Mouse (Mus musculus): ENCODE measurements at regions not wholly inside any gene's neighbourhood (a gene's known extent, or its start where the extent isn't known, plus 50 kb on each side); places are given as distances from the start of the nearest gene placed in this dataset.

DNA sequence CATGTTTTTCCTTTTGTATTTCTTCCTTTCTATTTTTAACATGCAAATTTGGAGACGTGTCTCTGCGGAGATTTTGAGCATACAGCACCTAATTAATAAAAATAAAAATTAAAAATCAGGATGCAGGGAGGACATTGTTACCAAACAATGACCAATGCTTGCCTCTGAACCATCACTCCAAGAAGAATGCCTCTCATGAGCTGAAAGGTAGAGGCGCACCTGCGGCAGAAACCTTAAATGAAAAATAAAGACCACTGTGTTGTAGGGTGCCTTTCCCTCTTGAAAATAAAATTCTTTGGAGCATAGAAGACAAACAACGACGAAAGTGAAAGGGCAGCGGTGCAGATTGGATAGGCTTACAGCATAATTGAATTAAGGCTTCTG lies 204.8 kb upstream of the Isl1 start:
- WGBS, result 36% methylated on average over 7 of the region's 7 CpGs
- ATAC-seq (ENCODE audit: low FRiP score), result no peak; the same call in 1 of the 2 replicates
- Histone ChIP-seq H3K36me3 (no peaks in the 10 kb centered on the region), H3K9me3 (replicated peaks) (no peaks in the 10 kb centered on the region), H3K9ac (no peak overlapping the region), H3K27ac (no peak overlapping the region), H3K4me1 (peaks cover 9% of the 10 kb centered on the region), H3K27me3 (peaks cover 22% of the 10 kb centered on the region), H3K4me3 (peak overlapping the region; percentile 16), H3K4me2 (replicated peaks) (peak overlapping the region; percentile 49)

DNA sequence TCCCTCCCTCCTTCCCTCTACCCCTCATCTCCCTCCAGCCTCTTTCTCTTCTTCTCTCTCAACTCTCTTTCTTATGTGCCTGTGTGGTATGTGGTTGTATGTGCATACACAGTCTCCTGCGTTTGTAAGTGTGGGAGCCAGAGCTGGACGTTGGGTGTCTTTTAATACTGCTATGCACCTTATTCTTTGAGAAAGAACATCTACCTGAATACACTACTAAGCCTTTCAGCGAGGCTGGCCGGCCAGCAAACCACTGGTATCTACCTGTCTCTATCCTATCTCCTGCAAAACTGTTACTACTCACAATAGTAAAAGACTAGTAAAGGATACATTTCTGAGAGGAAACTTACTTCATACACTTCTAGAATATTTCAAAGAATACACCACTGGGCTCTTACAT lies 202.9 kb upstream of the Isl1 start:
- H3K4me1 ChIP-seq, result peaks cover 9% of the 10 kb centered on the region
- 65% methylated on average over 4 of the region's 4 CpGs for WGBS
- H3K4me3 ChIP-seq, result no peak overlapping the region
- H3K27me3 ChIP-seq, result peaks cover 26% of the 10 kb centered on the region
- no peaks in the 10 kb centered on the region for H3K36me3 ChIP-seq
- ATAC-seq (ENCODE audit: low FRiP score), result no peak
- H3K9ac ChIP-seq, result no peak overlapping the region
- no peaks in the 10 kb centered on the region for H3K9me3 ChIP-seq (replicated peaks)
- H3K27ac ChIP-seq, result no peak overlapping the region
- no peak overlapping the region for H3K4me2 ChIP-seq (replicated peaks)

DNA sequence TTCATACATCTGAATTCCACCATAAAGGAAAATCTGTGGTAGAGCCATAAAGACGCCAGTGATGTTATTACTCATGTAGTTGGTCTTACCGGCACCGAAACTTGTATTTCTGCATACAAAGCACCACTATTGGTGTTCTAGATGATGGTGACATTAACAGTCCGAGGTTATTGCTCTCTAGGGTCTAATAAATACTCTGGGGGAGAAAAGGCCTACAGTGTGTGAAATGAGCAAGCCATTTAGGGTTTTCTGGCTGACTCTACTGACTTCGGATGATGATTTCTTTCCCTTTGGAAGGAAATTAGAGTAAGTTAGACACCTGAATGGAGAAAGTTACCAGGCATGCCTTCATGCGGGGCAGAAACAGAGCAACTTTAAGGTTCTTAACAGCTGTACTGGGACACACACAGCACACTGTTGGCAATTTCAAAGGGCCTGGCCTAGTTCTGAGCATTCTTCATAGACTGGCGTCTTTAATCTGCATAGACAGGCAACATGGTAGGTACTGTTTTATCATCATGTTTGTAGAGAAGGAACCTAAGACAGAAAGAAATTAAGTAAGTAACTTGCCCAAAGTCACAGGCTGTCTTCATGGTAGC lies 198.8 kb upstream of the Isl1 start:
- Histone ChIP-seq H3K4me1 (no peaks in the 10 kb centered on the region), H3K9ac (no peak overlapping the region), H3K4me3 (no peak overlapping the region), H3K27me3 (peaks cover 33% of the 10 kb centered on the region), H3K36me3 (no peaks in the 10 kb centered on the region), H3K9me3 (replicated peaks) (no peaks in the 10 kb centered on the region), H3K4me2 (replicated peaks) (no peak overlapping the region), H3K27ac (no peak overlapping the region)
- no peak for ATAC-seq (ENCODE audit: low FRiP score)
- WGBS, result 89% methylated on average over 7 of the region's 7 CpGs

DNA sequence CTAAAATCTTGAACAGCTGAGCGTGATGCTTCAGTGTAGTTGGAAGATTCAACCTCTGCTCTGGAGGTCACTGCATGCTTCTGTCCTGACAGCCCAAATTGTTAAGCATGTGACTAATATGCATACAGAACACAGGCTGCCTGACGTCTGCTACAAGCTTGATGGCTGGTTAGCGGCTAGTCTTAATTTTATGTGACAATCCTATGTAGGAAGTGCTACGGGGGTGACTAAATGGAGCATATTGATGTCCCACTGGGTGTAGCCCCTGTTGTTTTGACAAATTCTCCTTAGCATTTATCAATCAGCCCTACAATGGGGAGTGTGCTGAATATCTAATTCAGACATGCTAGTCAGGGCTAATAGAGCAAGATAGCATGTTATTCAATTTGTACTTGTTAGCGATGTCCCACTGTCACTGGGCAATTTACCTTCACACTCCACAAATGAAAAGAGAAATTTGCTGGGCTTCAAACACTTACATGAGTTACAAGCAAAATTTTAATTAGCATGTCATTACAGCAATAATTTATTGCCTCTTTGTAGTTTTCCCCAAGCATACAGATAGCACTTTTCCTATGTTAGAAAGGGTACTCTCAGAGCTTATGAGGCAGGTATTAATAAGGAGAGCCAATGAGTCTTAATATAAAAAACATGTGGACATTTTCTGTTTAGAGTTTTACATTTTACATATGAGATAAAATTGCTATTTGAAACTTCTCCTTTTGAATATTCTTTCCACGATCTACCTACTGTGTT lies 188.3 kb upstream of the Isl1 start:
- no peak overlapping the region for H3K9ac ChIP-seq
- no peak overlapping the region for H3K4me2 ChIP-seq (replicated peaks)
- WGBS, result 46% methylated on average over 6 of the region's 6 CpGs
- no peak overlapping the region for H3K4me3 ChIP-seq
- H3K4me1 ChIP-seq, result peaks cover 6% of the 10 kb centered on the region; the same call in 1 of the 2 replicates
- H3K27ac ChIP-seq, result no peak overlapping the region
- ATAC-seq (ENCODE audit: low FRiP score), result peak; percentile 93
- H3K36me3 ChIP-seq, result no peaks in the 10 kb centered on the region
- no peaks in the 10 kb centered on the region for H3K27me3 ChIP-seq
- H3K9me3 ChIP-seq (replicated peaks), result no peaks in the 10 kb centered on the region

DNA sequence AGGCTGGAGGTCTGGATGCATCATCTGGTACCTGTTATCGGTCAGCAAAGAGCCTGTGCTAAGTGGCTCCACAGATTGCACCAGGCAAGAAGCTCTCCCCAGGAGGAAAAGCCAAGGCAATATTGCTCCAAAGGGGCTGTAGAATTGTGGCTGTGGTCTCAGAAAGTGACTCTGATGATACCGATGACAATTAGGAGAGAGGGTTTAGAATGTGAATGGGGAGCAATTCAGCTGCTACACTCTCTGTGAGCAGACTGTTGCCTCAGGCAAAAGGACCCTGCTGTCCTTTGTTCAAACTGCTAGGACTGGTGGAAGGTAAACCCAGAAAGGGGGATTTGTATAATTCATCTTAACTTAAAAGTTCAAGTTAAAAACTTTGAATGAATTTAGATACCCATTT lies 186.2 kb upstream of the Isl1 start:
- Histone ChIP-seq H3K4me1 (peaks cover 6% of the 10 kb centered on the region; the same call in 1 of the 2 replicates), H3K4me3 (no peak overlapping the region), H3K4me2 (replicated peaks) (no peak overlapping the region), H3K9ac (no peak overlapping the region), H3K36me3 (no peaks in the 10 kb centered on the region), H3K27ac (no peak overlapping the region), H3K9me3 (replicated peaks) (no peaks in the 10 kb centered on the region), H3K27me3 (no peaks in the 10 kb centered on the region)
- no peak for ATAC-seq (ENCODE audit: low FRiP score)
- 5% methylated on average over 2 of the region's 2 CpGs for WGBS

DNA sequence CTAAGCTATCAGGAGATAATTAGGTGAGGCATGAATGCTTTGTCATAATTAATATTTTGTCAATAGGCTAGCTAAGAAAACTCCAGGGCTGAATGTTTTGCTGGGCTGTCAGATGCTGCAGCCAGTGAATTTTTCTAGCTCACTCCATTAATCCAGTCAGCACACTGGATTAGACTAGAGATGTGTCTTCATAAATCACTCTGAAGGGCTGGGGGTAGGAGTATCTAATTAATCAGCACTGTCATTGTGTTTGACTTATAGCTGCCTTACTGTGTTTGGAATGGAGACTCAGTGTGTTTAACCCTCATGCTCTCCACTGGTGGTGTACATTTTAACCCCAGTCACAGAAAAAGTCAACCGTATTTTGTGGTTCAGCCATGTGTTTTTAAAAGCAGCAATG lies 179.9 kb upstream of the Isl1 start:
- Histone ChIP-seq H3K4me1 (no peaks in the 10 kb centered on the region), H3K27ac (no peak overlapping the region), H3K36me3 (no peaks in the 10 kb centered on the region), H3K9ac (no peak overlapping the region), H3K4me2 (replicated peaks) (no peak overlapping the region), H3K9me3 (replicated peaks) (no peaks in the 10 kb centered on the region), H3K27me3 (no peaks in the 10 kb centered on the region), H3K4me3 (no peak overlapping the region)
- WGBS, result 46% methylated on average over 1 of the region's 1 CpGs
- peak; percentile 75 for ATAC-seq (ENCODE audit: low FRiP score)

DNA sequence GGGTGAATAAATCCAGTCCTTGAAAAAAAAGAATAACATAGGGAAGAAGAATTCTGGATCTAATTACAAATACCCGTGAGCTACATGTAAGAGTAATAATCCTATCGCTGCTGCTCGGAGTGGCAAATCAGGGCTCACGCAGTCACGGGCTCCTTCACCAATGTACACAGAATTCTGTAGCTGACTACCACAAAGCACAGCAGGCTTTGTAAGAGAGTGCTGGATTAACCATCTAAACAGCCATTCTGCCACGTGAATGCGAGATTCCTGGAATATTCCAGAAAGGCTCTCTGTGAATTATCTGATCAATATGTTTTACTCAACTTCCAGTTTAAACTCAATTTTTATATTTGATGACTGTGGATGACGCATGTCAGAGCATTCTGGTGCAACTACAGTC lies 165.1 kb upstream of the Isl1 start:
- no peak overlapping the region for H3K4me3 ChIP-seq
- no peak overlapping the region for H3K27ac ChIP-seq
- no peaks in the 10 kb centered on the region for H3K27me3 ChIP-seq
- H3K9me3 ChIP-seq (replicated peaks), result no peaks in the 10 kb centered on the region
- no peaks in the 10 kb centered on the region for H3K36me3 ChIP-seq
- no peak for ATAC-seq (ENCODE audit: low FRiP score)
- H3K9ac ChIP-seq, result no peak overlapping the region
- no peak overlapping the region for H3K4me2 ChIP-seq (replicated peaks)
- WGBS, result 76% methylated on average over 8 of the region's 8 CpGs
- no peaks in the 10 kb centered on the region for H3K4me1 ChIP-seq

DNA sequence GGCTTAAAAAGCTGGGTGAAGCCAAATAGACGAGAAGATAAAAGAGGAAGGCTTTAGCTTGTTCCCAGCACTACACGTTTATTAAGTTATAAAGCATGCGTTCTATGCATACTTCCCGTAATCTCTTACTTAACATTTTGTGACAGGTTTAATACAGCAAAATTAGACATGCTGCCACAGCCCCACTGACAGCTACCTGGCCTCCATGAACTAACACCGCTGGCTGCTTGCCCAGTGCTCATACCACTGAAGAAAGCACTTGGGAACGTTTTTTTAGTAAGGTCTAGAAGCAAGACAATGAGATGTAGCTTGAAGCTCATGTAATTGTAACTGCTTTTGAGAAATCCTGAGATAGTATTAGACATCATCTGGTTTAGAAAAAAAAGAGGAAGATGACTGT lies 152.3 kb upstream of the Isl1 start:
- Histone ChIP-seq H3K4me1 (no peaks in the 10 kb centered on the region), H3K4me3 (no peak overlapping the region), H3K27ac (no peak overlapping the region), H3K4me2 (replicated peaks) (no peak overlapping the region), H3K36me3 (no peaks in the 10 kb centered on the region), H3K27me3 (no peaks in the 10 kb centered on the region), H3K9ac (no peak overlapping the region), H3K9me3 (replicated peaks) (no peaks in the 10 kb centered on the region)
- 77% methylated on average over 6 of the region's 6 CpGs for WGBS
- no peak for ATAC-seq (ENCODE audit: low FRiP score)

DNA sequence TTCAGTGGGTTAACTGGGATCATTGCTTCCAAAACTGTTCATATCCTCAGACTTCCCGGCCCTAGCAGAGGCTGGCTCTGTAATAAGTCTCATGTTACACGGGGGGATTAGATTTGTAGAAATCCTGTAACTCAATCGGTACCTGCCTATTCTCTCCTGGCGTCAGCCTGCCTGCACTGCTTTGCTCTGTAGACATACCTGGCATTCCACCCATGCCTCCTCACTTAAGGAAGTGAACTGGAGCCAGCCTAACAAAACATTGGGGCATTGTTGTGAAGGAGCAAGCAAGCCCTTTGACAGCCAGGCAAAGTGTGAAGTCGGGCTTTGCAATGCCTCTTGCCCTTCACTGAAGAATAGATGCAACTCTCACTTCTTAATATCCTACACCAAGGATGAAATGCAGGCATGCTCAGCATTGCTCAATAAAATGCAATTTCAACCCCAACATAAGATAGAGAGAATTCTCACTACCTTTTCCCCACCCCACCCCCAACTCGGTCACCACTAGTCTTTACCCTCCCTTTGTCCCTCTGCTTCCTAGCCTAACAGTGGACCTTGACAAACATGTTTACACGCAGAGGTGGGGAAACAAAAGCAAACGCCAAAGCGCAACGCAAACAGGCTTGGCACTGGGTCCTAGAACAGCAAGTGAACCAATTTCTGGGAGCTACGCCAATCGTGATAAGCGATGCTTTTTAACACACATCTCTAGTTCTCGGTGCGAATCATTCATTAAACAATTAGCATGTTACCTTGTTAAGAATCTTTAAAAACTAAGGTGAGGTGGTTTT lies 133.9 kb upstream of the Isl1 start:
- Histone ChIP-seq H3K9ac (no peak overlapping the region), H3K27ac (no peak overlapping the region), H3K4me2 (replicated peaks) (no peak overlapping the region), H3K36me3 (no peaks in the 10 kb centered on the region), H3K4me1 (no peaks in the 10 kb centered on the region), H3K27me3 (no peaks in the 10 kb centered on the region), H3K4me3 (no peak overlapping the region), H3K9me3 (replicated peaks) (no peaks in the 10 kb centered on the region)
- WGBS, result 41% methylated on average over 15 of the region's 15 CpGs
- ATAC-seq (ENCODE audit: low FRiP score), result no peak

DNA sequence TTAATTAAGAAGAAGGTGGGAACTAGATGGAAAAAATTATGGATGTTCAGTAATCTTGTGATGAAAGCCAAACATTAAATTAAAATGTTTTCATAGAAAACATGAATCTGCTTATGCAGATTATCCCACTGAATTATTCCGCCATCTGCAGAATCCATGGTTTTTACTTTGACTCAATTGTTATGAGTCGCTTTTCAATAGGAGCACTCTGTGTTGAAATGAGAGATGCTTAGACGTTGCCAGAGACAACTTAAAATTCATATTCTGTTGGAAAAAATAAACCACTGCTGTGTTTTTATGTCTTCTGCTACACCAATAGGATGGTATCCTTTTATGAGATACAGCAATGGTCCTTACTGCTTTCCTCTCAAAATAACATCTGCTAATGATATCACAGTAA lies 108.3 kb upstream of the Isl1 start:
- Histone ChIP-seq H3K27ac (no peak overlapping the region), H3K36me3 (no peaks in the 10 kb centered on the region), H3K4me3 (no peak overlapping the region), H3K27me3 (no peaks in the 10 kb centered on the region), H3K9ac (no peak overlapping the region), H3K4me1 (no peaks in the 10 kb centered on the region), H3K9me3 (replicated peaks) (no peaks in the 10 kb centered on the region), H3K4me2 (replicated peaks) (no peak overlapping the region)
- WGBS, result 85% methylated on average over 3 of the region's 3 CpGs
- no peak for ATAC-seq (ENCODE audit: low FRiP score)

DNA sequence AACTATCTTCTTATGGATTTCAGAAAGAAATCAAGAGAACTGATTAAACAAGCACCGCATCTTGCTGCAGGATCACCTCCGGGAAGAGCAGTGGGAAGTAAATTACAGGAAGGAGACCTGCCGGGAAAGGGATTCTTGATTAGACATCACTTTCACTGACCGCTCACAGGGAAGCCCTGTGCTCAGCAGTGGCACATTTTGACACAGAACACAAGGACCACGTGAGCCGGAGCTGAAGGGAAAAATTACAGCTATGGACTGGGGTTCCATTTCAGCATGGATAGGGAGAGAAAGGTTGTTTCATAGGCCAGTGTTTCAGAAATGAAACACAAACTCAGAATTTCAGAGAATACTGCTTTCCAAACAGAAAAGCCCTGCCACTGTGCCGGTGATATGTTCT lies 105.0 kb upstream of the Isl1 start:
- H3K4me2 ChIP-seq (replicated peaks), result no peak overlapping the region
- H3K4me1 ChIP-seq, result no peaks in the 10 kb centered on the region
- no peak overlapping the region for H3K9ac ChIP-seq
- no peaks in the 10 kb centered on the region for H3K9me3 ChIP-seq (replicated peaks)
- H3K4me3 ChIP-seq, result no peak overlapping the region
- ATAC-seq (ENCODE audit: low FRiP score), result no peak
- no peaks in the 10 kb centered on the region for H3K27me3 ChIP-seq
- 45% methylated on average over 7 of the region's 7 CpGs for WGBS
- H3K36me3 ChIP-seq, result no peaks in the 10 kb centered on the region
- no peak overlapping the region for H3K27ac ChIP-seq

DNA sequence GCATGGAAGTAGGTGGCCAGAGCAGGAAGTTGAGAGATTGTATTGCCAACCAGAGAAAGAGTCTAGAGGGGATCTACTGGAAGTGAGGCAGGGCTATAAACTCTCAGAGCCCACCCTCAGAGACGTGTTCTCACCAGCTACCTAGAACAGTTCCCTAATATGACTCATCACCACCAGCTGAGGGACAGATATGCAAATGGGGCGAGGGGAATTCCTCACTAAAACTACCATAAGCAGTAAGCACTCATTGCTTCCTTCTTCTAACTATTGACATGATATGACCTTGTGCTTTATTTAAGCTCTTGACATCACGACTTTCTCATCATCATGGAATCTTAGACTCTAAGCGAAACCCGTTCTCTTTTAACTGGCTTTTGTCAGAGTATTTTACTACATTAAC lies 101.2 kb upstream of the Isl1 start:
- ATAC-seq (ENCODE audit: low FRiP score), result no peak
- no peaks in the 10 kb centered on the region for H3K9me3 ChIP-seq (replicated peaks)
- WGBS, result 74% methylated on average over 5 of the region's 5 CpGs
- H3K4me2 ChIP-seq (replicated peaks), result no peak overlapping the region
- no peak overlapping the region for H3K4me3 ChIP-seq
- no peak overlapping the region for H3K9ac ChIP-seq
- H3K27ac ChIP-seq, result no peak overlapping the region
- H3K4me1 ChIP-seq, result no peaks in the 10 kb centered on the region
- H3K27me3 ChIP-seq, result no peaks in the 10 kb centered on the region
- H3K36me3 ChIP-seq, result no peaks in the 10 kb centered on the region

Data from hindbrain, embryonic 12.5 days (tissue).